Mouse (Mus musculus) cerebellum, postnatal 36 days (tissue): Measurements from ENCODE around the gene Syngr3.
A peak's percentile ranks its signal among the peaks of the same experiment; 100 is the strongest.
"Not testable (repeated sequence)": the region's sequence is repeated elsewhere in the genome, so short reads cannot be mapped to it uniquely, and the experiment has no call there.

Experiments used
- DNase-seq, 2 experiments: peaks; one replicate each; pipeline ENCODE4 v3.0.0; 2021 to 2022; ENCODE audit warnings: mixed read lengths in 2 of 2

Gene Syngr3

DNA sequence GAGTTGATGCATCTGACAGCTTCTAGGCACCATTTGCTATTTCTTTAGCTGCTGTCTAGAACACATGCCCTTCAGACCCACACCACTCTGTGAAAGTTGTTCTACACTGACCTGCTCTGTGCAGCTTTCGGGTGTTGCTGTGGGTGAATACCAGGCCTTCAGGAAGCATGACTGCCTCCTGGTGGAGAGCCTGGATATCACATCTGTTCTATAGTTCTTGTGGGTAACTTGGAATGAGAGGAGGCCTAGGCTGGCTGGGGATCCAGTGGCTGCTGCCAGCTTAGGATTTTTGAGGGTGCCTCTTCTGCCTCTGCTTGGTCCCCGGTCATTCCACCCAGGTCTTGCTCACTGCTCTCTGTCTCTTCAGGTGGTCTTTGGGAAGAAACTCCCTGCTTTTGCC lies 13.6 kb downstream of the Syngr3 start:
- peak; percentile 70 to 76 for DNase-seq

GRCm38 (mm10) chr17:24674277-24674676 lies 15.5 kb downstream of the Syngr3 start:
- DNase-seq: no peak

DNA sequence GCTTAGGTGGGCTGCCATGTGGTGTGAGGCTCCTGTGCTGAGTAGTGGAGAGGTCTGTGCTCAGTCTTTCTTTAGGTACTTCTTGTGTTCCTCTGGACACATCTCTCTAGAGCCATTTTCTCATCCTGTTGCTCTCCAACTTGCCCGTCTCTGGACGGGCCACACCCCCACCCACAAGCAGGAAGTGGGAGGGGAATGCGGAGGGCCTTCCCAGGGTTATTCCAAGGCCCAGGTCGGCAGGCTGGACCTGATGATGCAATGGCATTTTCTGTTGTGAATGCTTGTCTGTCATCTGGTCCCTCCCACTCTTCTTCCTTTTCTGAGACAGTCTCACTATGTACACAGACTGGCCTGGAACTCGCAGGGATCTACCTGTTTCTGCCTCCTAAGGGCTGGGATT lies 17.6 kb downstream of the Syngr3 start:
- DNase-seq: no peak

GRCm38 (mm10) chr17:24671346-24671745 lies 18.4 kb downstream of the Syngr3 start:
- no peak for DNase-seq

DNA sequence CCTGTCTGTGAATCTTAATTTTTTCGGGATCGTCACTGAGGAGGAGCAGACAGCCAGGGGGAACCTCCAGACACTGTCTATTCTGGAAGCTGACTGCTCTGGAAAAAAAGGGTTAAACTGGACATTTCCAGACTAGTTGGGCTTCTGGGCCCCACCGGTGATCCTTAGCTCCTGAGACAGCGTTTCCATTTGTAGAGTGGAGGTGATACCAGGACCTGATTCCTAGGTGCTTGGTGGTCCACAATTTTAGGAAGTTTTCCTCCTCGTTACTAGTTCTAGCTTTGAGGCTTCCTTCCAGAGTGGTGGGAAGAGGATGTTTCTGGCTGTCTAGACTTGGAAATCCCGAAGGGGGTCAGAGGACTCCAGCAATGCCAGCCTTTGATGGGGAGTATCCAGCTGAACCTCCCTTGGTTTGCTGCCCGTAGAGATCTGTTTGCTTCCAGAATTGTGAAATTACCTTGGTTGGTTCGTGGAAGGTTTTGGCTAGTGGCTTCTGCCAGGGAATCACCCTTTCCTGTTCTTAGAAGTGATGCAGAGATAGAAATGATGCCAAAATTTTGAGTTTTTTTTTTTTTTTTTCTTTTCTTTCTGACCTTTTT lies 19.4 kb downstream of the Syngr3 start:
- DNase-seq: no peak

DNA sequence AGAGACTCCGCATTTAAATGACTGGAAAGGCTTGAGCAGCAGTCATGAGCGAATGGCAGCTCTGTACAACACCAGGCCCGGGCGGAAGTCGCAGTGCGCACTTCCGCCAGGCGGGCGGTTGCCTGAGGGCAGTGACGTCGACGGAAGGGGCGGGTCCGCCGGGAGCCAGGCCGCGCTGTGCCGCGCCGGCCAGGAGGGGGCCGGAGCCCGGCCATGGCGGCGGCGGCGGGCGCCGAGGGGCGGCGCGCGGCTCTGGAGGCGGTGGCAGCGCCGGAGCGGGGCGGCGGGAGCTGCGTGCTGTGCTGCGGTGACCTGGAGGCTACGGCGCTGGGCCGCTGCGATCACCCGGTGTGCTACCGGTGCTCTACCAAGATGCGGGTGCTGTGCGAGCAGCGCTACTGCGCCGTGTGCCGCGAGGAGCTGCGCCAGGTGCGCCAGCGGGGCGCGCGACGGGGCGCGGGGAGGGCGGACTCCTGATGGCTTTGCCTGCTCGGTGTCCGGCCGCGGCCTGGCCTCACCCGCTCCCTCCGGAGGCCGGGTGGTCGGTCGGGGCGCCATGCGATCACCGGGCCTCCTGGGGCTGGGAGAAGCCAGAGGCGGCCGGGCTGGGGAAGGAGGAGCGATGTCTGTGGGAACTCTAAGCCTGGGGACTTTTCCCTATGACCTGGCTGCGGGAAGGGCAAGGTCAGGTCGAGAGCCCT lies 20.1 kb downstream of the Syngr3 start, which contains the start of gene Zfp598:
TSS of gene Zfp598 (plus strand) at position 143 of the 701 bp plus-strand sequence.
- DNase-seq: peak; percentile 93 to 97

DNA sequence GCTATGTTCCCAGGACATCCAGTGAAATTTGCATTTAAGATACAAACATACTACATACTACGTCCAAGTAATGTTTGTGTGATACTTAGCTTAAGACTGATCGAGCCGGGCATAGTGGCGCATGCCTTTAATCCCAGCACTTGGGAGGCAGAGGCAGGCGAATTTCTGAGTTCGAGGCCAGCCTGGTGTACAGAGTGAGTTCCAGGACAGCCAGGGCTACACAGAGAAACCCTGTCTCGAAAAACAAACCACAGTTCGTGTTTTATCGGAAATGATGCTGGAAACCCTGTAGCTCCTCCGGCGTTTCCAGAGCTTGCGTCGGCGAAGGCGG lies 20.6 kb downstream of the Syngr3 start:
- DNase-seq: not testable (repeated sequence)

GRCm38 (mm10) chr17:24667416-24667815 lies 22.3 kb downstream of the Syngr3 start:
- peak; percentile 75 to 79 for DNase-seq

- not testable (repeated sequence) for DNase-seq
Measured at GRCm38 (mm10) chr17:24667011-24667410, 22.7 kb downstream of the Syngr3 start.

DNA sequence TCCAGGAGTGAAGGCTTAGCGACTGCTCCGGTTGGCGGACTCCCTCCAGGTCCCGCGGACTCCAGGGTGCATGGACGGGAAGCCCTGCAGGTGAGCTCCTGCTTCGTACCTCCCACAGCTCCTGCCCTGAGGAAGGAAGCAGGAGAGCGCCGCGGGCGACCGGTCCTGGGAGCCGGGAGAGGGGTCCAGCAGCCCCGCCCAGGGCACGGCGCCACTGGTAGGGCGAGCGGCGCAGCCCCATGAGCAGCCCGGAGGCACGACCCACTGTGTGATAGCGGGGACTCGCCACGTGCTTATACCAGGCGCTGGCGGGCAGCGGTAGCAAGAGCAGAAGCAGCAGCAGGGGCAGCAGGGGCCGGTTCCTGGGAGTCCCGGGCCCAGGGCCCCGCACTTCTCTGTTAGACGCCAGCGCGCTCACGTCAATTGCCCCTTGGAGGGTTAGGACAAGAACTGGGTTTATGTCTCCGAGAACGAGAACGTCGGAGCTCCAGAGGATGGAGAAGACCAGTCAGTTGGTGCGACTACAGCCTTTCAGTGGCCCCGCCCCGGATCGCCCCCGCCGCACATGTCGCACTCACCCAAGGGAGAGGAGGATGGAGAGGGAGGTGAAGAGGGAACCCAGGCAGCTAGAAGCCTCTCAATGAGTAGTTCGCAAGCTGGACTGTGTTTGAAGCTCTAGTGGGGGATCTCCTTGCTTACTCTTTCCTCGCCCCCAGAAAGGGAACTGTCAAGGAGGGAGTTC lies 31.6 kb downstream of the Syngr3 start, which contains the start of gene Npw:
TSS of gene Npw (minus strand) at position 441 of the 742 bp plus-strand sequence.
- DNase-seq: no peak

DNA sequence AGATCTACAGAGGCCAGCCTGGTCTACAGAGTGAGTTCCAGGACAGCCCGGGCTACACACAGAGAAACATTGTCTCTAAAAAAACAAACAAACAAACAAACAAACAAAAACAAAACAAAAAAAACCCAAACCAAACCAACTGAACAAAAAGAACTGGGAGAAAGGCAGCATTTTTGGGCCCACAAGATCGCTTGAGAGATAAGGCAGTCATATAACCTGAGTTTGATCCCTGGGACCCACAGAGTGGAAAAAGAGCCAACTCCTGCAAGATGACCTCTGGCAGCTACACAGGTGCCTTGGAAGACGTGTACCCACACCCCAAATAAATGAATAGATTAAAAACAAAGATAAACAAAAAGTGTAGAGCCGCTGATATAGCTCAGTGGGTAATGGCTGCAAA lies 34.8 kb downstream of the Syngr3 start:
- DNase-seq: no peak

GRCm38 (mm10) chr17:24653967-24654710 lies 35.6 kb downstream of the Syngr3 start:
- peak; percentile 77 to 80 for DNase-seq

DNA sequence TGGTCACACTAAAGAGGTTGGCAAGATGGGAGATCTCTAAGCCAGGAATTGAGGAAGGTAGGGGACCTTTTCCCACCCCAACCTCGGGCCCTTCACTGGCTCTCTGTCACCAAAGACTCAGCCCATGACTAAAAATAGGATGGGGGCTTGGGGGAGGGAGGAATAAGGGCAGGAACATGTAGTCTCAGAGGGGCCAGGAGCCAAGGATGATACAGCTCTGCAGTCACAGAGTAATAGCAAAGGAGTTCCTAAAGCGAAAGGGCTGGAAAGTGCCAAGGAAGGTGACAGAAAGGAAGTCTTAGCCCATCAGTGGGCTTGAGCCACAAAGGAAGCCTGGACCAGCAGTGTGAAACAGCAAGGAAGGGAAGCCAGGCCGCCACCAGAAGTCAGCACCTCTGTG lies 37.9 kb downstream of the Syngr3 start:
- no peak for DNase-seq

DNA sequence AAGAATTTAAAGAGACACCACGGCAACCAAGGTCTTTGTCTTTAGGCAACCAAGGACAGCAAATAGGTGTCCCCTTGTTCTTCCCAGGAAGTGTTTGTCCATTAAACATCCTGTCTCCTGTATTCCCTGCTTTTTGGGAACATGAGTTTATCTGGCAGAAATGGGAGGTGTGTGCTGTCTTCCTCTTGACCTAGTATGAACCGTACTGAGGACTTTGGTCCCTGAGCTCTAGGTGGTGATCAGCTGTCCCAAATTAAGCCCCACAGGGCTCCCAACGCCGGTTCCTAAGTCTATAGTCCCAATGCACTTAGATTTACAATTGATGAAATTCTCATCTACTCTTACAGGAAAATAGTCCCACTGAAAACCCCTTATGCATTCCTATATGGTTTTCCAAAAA lies 39.0 kb downstream of the Syngr3 start:
- DNase-seq: no peak

DNA sequence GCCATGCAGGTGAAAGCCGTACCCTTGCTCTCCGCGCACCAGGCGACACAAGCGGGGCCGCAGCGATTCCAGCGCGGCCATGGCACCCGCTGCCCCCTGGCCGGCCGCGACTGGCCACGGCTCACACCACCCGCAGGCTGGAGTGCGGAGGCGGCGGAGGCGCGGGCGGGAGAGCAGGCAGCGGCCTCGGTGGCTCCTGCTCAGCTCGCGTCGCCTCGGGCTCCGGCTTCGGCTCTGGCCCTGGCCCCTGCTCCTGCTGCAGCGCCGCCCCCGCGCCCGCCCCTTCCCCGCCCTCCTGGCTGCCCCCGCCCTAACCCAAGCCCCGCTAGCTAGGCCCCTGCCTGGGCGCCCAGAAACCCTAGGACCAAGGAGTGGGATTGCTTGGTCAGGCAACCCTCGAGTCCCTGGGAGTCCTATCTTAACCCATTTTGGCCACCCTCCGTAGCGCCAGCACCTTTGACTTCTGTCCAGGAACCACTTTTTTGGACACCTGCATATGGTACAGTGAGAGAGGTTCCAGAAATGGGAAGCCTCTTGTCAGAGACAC lies 39.6 kb downstream of the Syngr3 start, which contains the start of gene Slc9a3r2:
TSS of gene Slc9a3r2 (minus strand) at position 258 of the 547 bp plus-strand sequence.
- DNase-seq: peak; percentile 74 to 76

- peak; percentile 68 to 72 for DNase-seq
Measured at GRCm38 (mm10) chr17:24649581-24650069, 40.1 kb downstream of the Syngr3 start.

DNA sequence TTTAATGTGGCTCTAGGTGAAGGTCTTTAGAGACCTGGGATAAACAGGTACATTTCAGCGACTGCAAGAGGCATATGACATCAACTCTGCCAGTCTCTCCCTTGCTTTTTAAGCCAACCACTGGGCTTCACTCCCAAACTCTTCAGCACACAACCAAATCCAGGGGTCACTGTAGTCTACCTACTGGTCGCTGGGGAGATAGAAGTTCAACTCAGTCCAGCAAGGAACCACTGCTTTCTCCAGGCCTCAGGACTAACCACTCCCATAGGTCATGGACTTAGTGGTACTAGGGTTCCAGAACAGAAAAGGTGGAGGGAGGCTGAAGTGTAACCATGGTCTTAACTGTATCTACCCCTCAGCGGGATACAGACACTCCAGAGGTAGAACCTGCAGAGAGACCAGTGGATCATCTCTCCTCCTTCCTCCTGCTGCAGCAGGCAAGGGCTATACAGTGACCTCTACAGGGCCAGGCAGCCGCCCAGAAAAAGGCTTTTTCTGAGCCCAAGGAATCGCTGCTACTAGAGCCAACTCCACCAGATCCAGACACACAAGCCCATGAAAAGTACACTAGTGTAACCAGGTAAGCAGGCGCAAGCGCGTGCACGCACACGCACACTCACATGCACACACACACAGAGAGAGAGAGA lies 40.9 kb downstream of the Syngr3 start:
- DNase-seq: peak; percentile 51 to 56

GRCm38 (mm10) chr17:24647493-24647892 lies 42.3 kb downstream of the Syngr3 start:
- peak in 1 of 2 experiments; percentile 39 for DNase-seq

DNA sequence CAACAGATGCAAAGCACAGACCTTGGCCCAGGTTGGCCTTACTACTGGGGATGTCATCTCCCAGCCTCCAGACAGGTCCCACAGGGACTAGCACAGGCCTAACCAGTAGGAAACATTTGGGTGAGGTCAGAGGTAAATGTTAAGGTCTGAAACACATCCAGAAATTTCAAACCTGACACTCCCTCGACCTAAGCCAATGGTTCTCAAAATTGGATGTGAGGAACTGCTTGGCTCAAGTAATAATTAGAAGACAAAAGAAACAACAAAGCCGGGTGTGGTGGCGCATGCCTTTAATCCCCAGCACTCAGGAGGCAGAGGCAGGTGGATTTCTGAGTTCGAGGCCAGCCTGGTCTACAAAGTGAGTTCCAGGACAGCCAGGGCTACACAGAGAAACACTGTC lies 43.4 kb downstream of the Syngr3 start:
- DNase-seq: no peak

DNA sequence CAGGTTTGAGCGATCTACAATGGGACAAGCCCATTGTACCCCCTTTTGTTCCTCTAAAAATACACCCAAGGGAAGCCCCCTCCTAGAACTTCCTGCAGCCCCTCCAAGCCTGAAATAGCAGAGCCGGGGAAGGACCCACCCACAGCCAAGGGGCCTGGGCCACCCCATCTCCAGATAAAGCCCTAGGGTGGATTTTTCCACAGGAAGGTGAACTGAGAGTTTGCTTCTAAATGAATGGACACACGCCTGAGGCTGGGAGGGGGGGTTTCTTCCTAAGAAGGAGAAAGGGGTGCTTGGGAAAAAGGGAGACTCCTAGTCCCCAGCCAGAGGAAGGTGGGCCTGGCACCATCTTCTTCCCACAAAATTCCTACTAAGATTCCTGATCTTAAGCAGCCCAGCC lies 43.8 kb downstream of the Syngr3 start:
- no peak for DNase-seq

GRCm38 (mm10) chr17:24644875-24645721 lies 44.7 kb downstream of the Syngr3 start:
- no peak for DNase-seq
